Mouse (Mus musculus) CH12.LX (cell line): ENCODE results near the gene Dglucy. TPM values are rescaled to one million over a fixed set of nuclear protein-coding genes. Genes with fewer than 3 reads are reported as not detected.

Experiments
- DNase-seq: peaks from one replicate; pipeline ENCODE4 v3.0.0-alpha.2; 2013; ENCODE audit errors: extremely low read depth
- H3K27ac ChIP-seq: 2 replicates; pipeline ENCODE4 v1.5.1; 2012; ENCODE audit warnings: low read depth, mild to moderate bottlenecking, control low read depth, moderate library complexity; ENCODE audit not compliant: insufficient read depth
- H3K27me3 ChIP-seq: replicated peaks from 2 replicates; pipeline ENCODE3; 2012; ENCODE audit warnings: inconsistent platforms
- H3K36me3 ChIP-seq, 2 experiments: replicated peaks in 1 of 2; 2 replicates each; pipeline versions ENCODE3 to v1.6.1; 2012; ENCODE audit warnings: inconsistent platforms in 1 of 2, low read length in 1 of 2, mild to moderate bottlenecking in 1 of 2, mixed read lengths in 1 of 2, moderate library complexity in 1 of 2; ENCODE audit not compliant: control insufficient read depth in 1 of 2, insufficient read depth in 1 of 2
- H3K4me1 ChIP-seq, 2 experiments: 2 replicates each; pipeline ENCODE4 v1.6.1; 2012; ENCODE audit warnings: inconsistent platforms in 1 of 2, moderate library complexity in 1 of 2; ENCODE audit not compliant: insufficient read depth in 2 of 2, control insufficient read depth in 1 of 2
- H3K4me2 ChIP-seq: 2 replicates; pipeline ENCODE4 v1.6.1; 2012; ENCODE audit warnings: low read depth, mild to moderate bottlenecking, control low read depth; ENCODE audit not compliant: poor library complexity, insufficient read depth, severe bottlenecking
- H3K4me3 ChIP-seq, 3 experiments: fragments of 150-350 bp in 1 of 3; sonication (generic) in 1 of 3; replicated peaks in 1 of 3; 2 replicates each; pipeline versions ENCODE3 to v1.5.1; 2011 to 2012; ENCODE audit warnings: low read depth in 2 of 3, low read length in 2 of 3, mild to moderate bottlenecking in 2 of 3, moderate library complexity in 2 of 3, control low read depth in 1 of 3, improper control_type of control experiment in 1 of 3, inconsistent platforms in 1 of 3, mixed read lengths in 1 of 3; ENCODE audit not compliant: poor library complexity in 1 of 3
- H3K79me2 ChIP-seq: replicated peaks from 2 replicates; pipeline ENCODE4 v1.6.1; 2012; ENCODE audit warnings: mild to moderate bottlenecking, moderate library complexity; ENCODE audit not compliant: control insufficient read depth, poor library complexity, insufficient read depth, severe bottlenecking; ENCODE audit errors: extremely low read depth
- H3K9ac ChIP-seq: 2 replicates; pipeline ENCODE4 v1.6.1; 2012; ENCODE audit warnings: low read depth, mild to moderate bottlenecking, control low read depth, moderate library complexity; ENCODE audit not compliant: insufficient read depth
- H3K9me3 ChIP-seq: replicated peaks from 2 replicates; pipeline ENCODE3; 2012; ENCODE audit warnings: low read length, inconsistent platforms, mixed read lengths
- CHD1 ChIP-seq: IDR thresholded peaks from 2 replicates; pipeline ENCODE4 v1.6.1; 2012; ENCODE audit warnings: low read depth, low read length, improper control_type of control experiment, inconsistent platforms
- CHD2 ChIP-seq: IDR thresholded peaks from 2 replicates; pipeline ENCODE4 v1.6.1; 2011; ENCODE audit warnings: low read length, improper control_type of control experiment
- ETS1 ChIP-seq: conservative IDR thresholded peaks from 2 replicates; pipeline ENCODE4 v1.6.1; 2012; ENCODE audit warnings: low read depth, mild to moderate bottlenecking, inconsistent platforms, low read length, improper control_type of control experiment, moderate library complexity
- GABPA ChIP-seq: IDR thresholded peaks from 2 replicates; pipeline ENCODE4 v1.6.1; 2012; ENCODE audit warnings: low read depth, low read length, improper control_type of control experiment, inconsistent platforms; ENCODE audit not compliant: insufficient replicate concordance
- HCFC1 ChIP-seq: IDR thresholded peaks from 2 replicates; pipeline ENCODE4 v1.6.1; 2012; ENCODE audit warnings: low read depth, mild to moderate bottlenecking, inconsistent platforms, low read length, improper control_type of control experiment
- JUN ChIP-seq: IDR thresholded peaks from 2 replicates; pipeline ENCODE4 v1.6.1; 2011; ENCODE audit warnings: low read depth, mild to moderate bottlenecking, low read length, improper control_type of control experiment, moderate library complexity; ENCODE audit not compliant: insufficient read depth
- JUND ChIP-seq: conservative IDR thresholded peaks from 2 replicates; pipeline ENCODE4 v1.6.1; 2011; ENCODE audit warnings: low read depth, low read length, improper control_type of control experiment
- MAX ChIP-seq: IDR thresholded peaks from 2 replicates; pipeline ENCODE4 v1.6.1; 2011; ENCODE audit warnings: low read length, improper control_type of control experiment
- MAZ ChIP-seq: IDR thresholded peaks from 2 replicates; pipeline ENCODE4 v1.6.1; 2012; ENCODE audit warnings: low read depth, mild to moderate bottlenecking, inconsistent platforms, low read length, improper control_type of control experiment, moderate library complexity
- MEF2A ChIP-seq: IDR thresholded peaks from 2 replicates; pipeline ENCODE4 v1.6.1; 2014; ENCODE audit warnings: low read depth, mild to moderate bottlenecking, inconsistent platforms, low read length, improper control_type of control experiment, borderline replicate concordance
- NELFE ChIP-seq: IDR thresholded peaks from 2 replicates; pipeline ENCODE4 v1.6.1; 2011; ENCODE audit warnings: low read depth, low read length, improper control_type of control experiment
- NRF1 ChIP-seq: IDR thresholded peaks from 2 replicates; pipeline ENCODE4 v1.6.1; 2014; ENCODE audit warnings: low read depth, mild to moderate bottlenecking, inconsistent platforms, low read length, improper control_type of control experiment, moderate library complexity
- PAX5 ChIP-seq: IDR thresholded peaks from 2 replicates; pipeline ENCODE4 v1.6.1; 2012; ENCODE audit warnings: low read length, inconsistent platforms, mixed read lengths
- POLR2A ChIP-seq: IDR thresholded peaks from 2 replicates; pipeline ENCODE4 v1.6.1; 2011; ENCODE audit warnings: low read depth, mild to moderate bottlenecking, improper control_type of control experiment, low read length
- POLR2AphosphoS2 ChIP-seq: IDR thresholded peaks from 2 replicates; pipeline ENCODE4 v1.6.1; 2011; ENCODE audit warnings: low read depth, low read length, improper control_type of control experiment
- RAD21 ChIP-seq: IDR thresholded peaks from 2 replicates; pipeline ENCODE4 v1.6.1; 2011; ENCODE audit warnings: low read depth, mild to moderate bottlenecking, low read length, improper control_type of control experiment, moderate library complexity
- RCOR1 ChIP-seq: conservative IDR thresholded peaks from 2 replicates; pipeline ENCODE4 v1.6.1; 2012; ENCODE audit warnings: low read depth, mild to moderate bottlenecking, inconsistent platforms, low read length, improper control_type of control experiment
- SIN3A ChIP-seq: IDR thresholded peaks from 2 replicates; pipeline ENCODE4 v1.6.1; 2012; ENCODE audit warnings: low read length, improper control_type of control experiment, inconsistent platforms
- TBP ChIP-seq: conservative IDR thresholded peaks from 2 replicates; pipeline ENCODE4 v1.6.1; 2011; ENCODE audit warnings: low read depth, low read length, improper control_type of control experiment
- TCF12 ChIP-seq: IDR thresholded peaks from 2 replicates; pipeline ENCODE4 v1.6.1; 2014; ENCODE audit warnings: low read depth, mild to moderate bottlenecking, inconsistent platforms, low read length, improper control_type of control experiment
- USF1 ChIP-seq: IDR thresholded peaks from 2 replicates; pipeline ENCODE4 v1.6.1; 2014; ENCODE audit warnings: low read depth, mild to moderate bottlenecking, inconsistent platforms, low read length, improper control_type of control experiment
- USF2 ChIP-seq: conservative IDR thresholded peaks from 2 replicates; pipeline ENCODE4 v1.6.1; 2011; ENCODE audit warnings: low read depth, low read length, improper control_type of control experiment
- ZC3H11A ChIP-seq: IDR thresholded peaks from 2 replicates; pipeline ENCODE4 v1.6.1; 2012; ENCODE audit warnings: low read depth, mild to moderate bottlenecking, inconsistent platforms, low read length, improper control_type of control experiment
- ZKSCAN1 ChIP-seq: IDR thresholded peaks from 2 replicates; pipeline ENCODE4 v1.6.1; 2012; ENCODE audit warnings: low read depth, inconsistent platforms, low read length, improper control_type of control experiment, borderline replicate concordance
- ZNF384 ChIP-seq: IDR thresholded peaks from 2 replicates; pipeline ENCODE4 v1.6.1; 2012; ENCODE audit warnings: low read depth, low read length, improper control_type of control experiment, inconsistent platforms
- dilution Hi-C: fragments of 300-500 bp; cut with MboI; formaldehyde crosslinking; loops from 2 replicates; pipeline ENCODE4 v1.14.3; 2020; ENCODE audit warnings: low sequenced_read_pairs; ENCODE audit not compliant: extremely low pct_unique_long_range_greater_than_20kb, extremely low pct_ligation_motif_present
- in situ Hi-C: fragments of 300-500 bp; cut with MboI; formaldehyde crosslinking; loops from 3 replicates; pipeline ENCODE4 v1.14.3; 2019; ENCODE audit warnings: low sequenced_read_pairs, low pct_ligation_motif_present, low pct_unique_long_range_greater_than_20kb, mixed read lengths
- polyA plus RNA-seq: library from polyadenylated mRNA; unstranded; fragments of >175 nt; gene quantifications from 2 replicates; pipeline ENCODE4 v1.2.1, GENCODE M21; 2012; ENCODE audit warnings: low read depth; ENCODE audit not compliant: insufficient read length
- total RNA-seq, 2 experiments: library from RNA; depleted of rRNA; stranded (reverse); fragments of 300-350 nt in 1 of 2; fragments of >200 nt in 1 of 2; gene quantifications; 2 replicates each; pipeline ENCODE4 v1.2.3; 2012 to 2014

Gene Dglucy
- total and polyA plus RNA-seq, 3 experiments: 5.5 to 20.6 (median 10.1) TPM

- in situ Hi-C loops: no loop called here
- TF ChIP-seq GABPA: no peak
- no peak for TF ChIP-seq CHD1
- TF ChIP-seq JUND: no peak
- no peak for TF ChIP-seq USF1
- no peak for TF ChIP-seq MAZ
- dilution Hi-C loops: no loop called here
- H3K4me1 ChIP-seq: peaks cover 0 to 25% of the 10 kb centered on the region in 2 experiments; a peak in 2 of 4 replicates
- H3K4me2 ChIP-seq: no peak overlapping the region
- H3K79me2 ChIP-seq: no peaks in the 10 kb centered on the region
- peaks cover 88 to 98% of the 10 kb centered on the region in 2 experiments for H3K36me3 ChIP-seq
- no peak overlapping the region for H3K27ac ChIP-seq
- H3K4me3 ChIP-seq: no peak overlapping the region
- H3K9ac ChIP-seq: no peak overlapping the region
- H3K27me3 ChIP-seq: no peaks in the 10 kb centered on the region
- DNase-seq: no peak
- H3K9me3 ChIP-seq: no peaks in the 10 kb centered on the region
Observed at GRCm38 (mm10) chr12:100941361-100941760, 162.5 kb downstream of the Dglucy start.

DNA sequence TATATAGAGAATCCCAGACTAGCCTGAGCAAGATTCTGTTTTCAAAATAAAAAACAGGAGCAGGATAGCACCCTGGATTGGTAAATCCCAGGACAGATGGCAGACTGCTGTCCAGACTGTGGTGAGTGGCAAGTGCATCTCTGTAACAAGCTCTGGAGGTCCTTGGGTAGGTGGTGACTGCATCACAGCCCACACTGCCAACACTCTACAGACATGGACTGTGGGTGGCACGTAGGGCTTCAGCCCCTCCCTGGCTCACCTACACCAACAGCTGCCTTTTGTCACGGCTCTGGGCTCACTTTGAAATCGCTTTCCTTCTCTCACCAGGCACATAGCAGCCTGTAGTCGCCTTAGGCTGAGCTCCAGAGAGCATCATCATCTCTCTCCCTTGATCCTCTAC lies 164.3 kb downstream of the Dglucy start:
- Histone ChIP-seq H3K4me1 (peaks cover 0 to 8% of the 10 kb centered on the region in 2 experiments; a peak in 2 of 4 replicates), H3K4me3 (no peak overlapping the region), H3K36me3 (peaks cover 91 to 98% of the 10 kb centered on the region in 2 experiments), H3K9ac (no peak overlapping the region), H3K9me3 (peaks cover 3% of the 10 kb centered on the region), H3K79me2 (no peaks in the 10 kb centered on the region), H3K4me2 (no peak overlapping the region), H3K27me3 (no peaks in the 10 kb centered on the region), H3K27ac (no peak overlapping the region)
- dilution Hi-C loops (no loop called here), in situ Hi-C loops (no loop called here)
- TF ChIP-seq ETS1 (no peak), CHD2 (no peak), USF1 (no peak), SIN3A (no peak), HCFC1 (no peak), POLR2AphosphoS2 (no peak), TCF12 (no peak), ZKSCAN1 (no peak), USF2 (no peak), MAZ (no peak), TBP (no peak)
- DNase-seq: no peak

DNA sequence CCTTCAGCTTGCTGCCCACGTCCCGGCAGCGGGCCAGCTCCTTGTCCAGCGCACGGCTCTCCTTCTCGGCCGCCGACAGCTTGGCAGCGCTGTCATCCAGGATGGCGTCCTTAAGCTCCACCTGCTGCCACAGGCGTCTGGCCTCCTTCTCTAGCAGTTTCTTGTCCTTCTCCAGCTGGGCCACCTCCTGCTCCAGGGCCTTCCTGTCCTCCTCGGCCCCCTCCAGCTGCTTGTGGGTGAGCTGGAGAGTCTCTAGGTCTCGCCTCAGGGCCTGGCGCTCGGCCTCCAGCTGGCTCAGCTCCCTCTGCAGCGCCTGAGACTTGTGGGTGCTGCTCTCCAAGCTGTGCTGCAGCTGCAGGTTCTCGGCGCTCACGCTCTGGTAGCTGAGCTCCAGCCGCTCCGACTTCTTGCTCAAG lies 166.1 kb downstream of the Dglucy start:
- Histone ChIP-seq H3K4me1 (no peaks in the 10 kb centered on the region), H3K9me3 (peaks cover 3% of the 10 kb centered on the region), H3K27me3 (no peaks in the 10 kb centered on the region), H3K4me2 (no peak overlapping the region), H3K4me3 (no peak overlapping the region), H3K79me2 (no peaks in the 10 kb centered on the region), H3K36me3 (peaks cover 93 to 99% of the 10 kb centered on the region in 2 experiments), H3K27ac (no peak overlapping the region), H3K9ac (no peak overlapping the region)
- DNase-seq: no peak
- TF ChIP-seq RCOR1: no peak
- TF ChIP-seq MEF2A: no peak
- TF ChIP-seq TCF12: no peak
- TF ChIP-seq ZNF384: no peak
- TF ChIP-seq NRF1: no peak
- TF ChIP-seq HCFC1: no peak
- no peak for TF ChIP-seq POLR2A
- no peak for TF ChIP-seq ZC3H11A
- no peak for TF ChIP-seq RAD21
- no peak for TF ChIP-seq NELFE
- TF ChIP-seq CHD1: no peak
- no peak for TF ChIP-seq PAX5
- TF ChIP-seq JUN: no peak
- no peak for TF ChIP-seq CHD2
- TF ChIP-seq MAZ: no peak
- no peak for TF ChIP-seq MAX
- no peak for TF ChIP-seq USF2
- dilution Hi-C loops (no loop called here), in situ Hi-C loops (no loop called here)
